Mouse (Mus musculus) regulatory T cell (primary cell): Measurements from ENCODE around the gene Olfr31.

ENCODE experiments used
- in situ Hi-C: fragments of 300-600 bp; cut with MboI, MseI; formaldehyde crosslinking; loops from one replicate; pipeline ENCODE4 v1.15.1; 2025; ENCODE audit warnings: high pct_unique_total_duplicates

Olfr31 gene

DNA sequence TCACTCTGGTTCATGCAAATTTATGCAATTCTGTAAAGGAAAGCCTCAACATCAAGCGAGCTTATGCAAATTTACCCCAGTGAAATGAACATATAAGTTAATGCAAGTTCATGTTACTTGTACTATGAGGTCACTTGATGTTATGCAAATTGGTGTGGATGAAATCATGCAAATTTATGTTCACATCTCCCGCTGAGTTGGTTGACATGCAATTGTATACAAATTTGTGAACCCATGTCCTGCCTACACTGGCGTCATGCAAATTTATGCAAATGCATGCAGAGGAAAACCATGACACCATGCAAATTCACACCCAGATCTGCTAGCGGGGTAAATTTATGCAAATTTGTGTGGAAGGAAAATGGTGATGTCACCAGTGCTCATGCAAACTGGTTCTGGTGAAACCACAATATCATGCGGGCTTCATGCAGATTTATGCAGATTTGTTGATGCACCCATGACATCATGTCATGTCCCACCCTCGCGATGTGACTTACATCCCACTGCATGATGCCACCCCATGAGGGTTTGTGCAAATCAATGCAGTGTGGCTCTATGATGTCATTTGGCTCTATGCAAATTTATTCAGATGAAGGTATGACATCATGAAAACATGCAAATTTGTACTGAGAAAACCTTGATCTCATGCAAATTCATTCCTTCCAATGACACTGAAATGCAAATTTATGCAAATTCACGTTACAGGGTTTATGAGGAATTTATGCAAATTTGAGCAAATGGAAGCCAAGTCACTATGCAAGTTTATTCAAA is 31.3 kb downstream of the Olfr31 start:
- in situ Hi-C loops = loop anchor here (5.0 to 25.0 kb wide), 4 partner anchors 232 to 2008 kb away; partner anchors contain the start of genes Psmd6 and Top2b

DNA sequence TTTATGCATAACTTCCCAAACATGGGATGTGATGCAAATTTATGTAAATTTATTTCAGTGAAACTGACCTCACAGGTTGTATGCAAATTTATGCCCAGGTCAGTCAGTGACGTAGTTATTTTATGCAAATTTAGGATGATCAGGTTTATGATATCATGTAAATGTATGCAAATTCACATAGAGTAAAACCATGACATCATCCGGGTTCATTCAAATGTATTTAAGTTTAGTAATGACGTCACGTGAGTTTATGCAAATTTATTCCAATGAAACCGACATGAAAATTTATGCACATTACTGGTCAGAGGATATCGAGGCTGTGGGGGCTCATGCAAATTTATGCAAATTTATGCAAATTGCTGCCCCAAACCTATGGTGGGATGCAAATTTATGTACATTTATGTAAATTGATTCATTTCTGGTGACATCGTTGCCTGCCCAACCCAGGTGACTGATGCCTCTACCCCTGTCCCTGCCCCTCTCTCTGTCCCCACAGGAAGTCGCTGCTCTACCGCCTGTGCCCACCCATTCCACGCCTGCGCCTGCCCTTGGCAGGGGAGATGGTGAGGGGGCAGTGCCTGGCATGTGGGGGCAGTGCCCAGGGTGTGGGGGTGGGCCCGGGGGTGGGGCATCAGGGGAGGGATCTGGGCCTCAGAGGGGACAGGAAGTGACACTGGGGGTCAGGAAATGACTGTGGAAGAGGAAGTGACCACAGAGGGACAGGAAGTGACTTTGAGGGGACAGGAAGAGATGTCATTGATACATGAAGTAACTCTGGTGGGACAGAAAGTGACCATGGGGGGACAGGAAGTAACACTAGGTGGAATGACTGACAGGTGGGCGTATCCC is 32.1 kb downstream of the Olfr31 start:
- in situ Hi-C loops = loop anchor here (5.0 to 25.0 kb wide), 5 partner anchors 232 to 2008 kb away; partner anchors contain the start of genes Psmd6 and Top2b

- in situ Hi-C loops = loop anchor here (5.0 to 25.0 kb wide), 3 partner anchors 342 to 2007 kb away; partner anchors contain the start of gene Top2b
Observed at GRCm38 (mm10) chr14:14355360-14355646, 32.7 kb downstream of the Olfr31 start.
